8 mouse cellular contexts compared by ENCODE assay signal in genomic region chr8:126538648-126539354, GRCm38 (mm10). TPM values are rescaled to one million over a fixed set of nuclear protein-coding genes. Genes with fewer than 3 reads are reported as not detected.
DNase-seq lines count a peak whose midpoint lies in the region; ATAC-seq lines count a peak whose summit lies in the region.
"Had no signal": no experiment of that assay in that cellular context is flagged by ENCODE, and none has a peak within 500 bp of the region (broad histone marks: within the 10 kb centered on the region; RNA-seq: fewer than 3 reads in every experiment).

No protein-coding gene starts in this region.

- peaks cover 40% of the 10 kb centered on the region for H3K4me1 ChIP-seq in lung, embryonic 16.5 days (replicated peaks; ENCODE audit: control insufficient read depth, insufficient read depth, low read length)
- H3K4me1 ChIP-seq in embryonic facial prominence, embryonic 12.5 days = peaks cover 44% of the 10 kb centered on the region
- peaks cover 41% of the 10 kb centered on the region for H3K4me1 ChIP-seq in hindbrain, embryonic 16.5 days (ENCODE audit: control insufficient read depth, insufficient read depth, low read depth, low read length)
- peaks cover 48% of the 10 kb centered on the region for H3K4me1 ChIP-seq in midbrain, embryonic 14.5 days (ENCODE audit: control insufficient read depth, insufficient read depth, low read length)

- H3K9me3 ChIP-seq in lung, embryonic 16.5 days (ENCODE audit: control insufficient read depth, low read length) = no peaks in the 10 kb centered on the region
- no peaks in the 10 kb centered on the region for H3K9me3 ChIP-seq in embryonic facial prominence, embryonic 12.5 days
- H3K9me3 ChIP-seq in hindbrain, embryonic 16.5 days (ENCODE audit: control insufficient read depth, low read length) = no peaks in the 10 kb centered on the region
- H3K9me3 ChIP-seq in midbrain, embryonic 14.5 days (ENCODE audit: control insufficient read depth, low read length) = no peaks in the 10 kb centered on the region

- no peak overlapping the region for H3K4me3 ChIP-seq in lung, embryonic 16.5 days (ENCODE audit: low read length)
- H3K4me3 ChIP-seq in embryonic facial prominence, embryonic 12.5 days = no peak overlapping the region
- no peak overlapping the region for H3K4me3 ChIP-seq in hindbrain, embryonic 16.5 days (ENCODE audit: low read length)
- H3K4me3 ChIP-seq in midbrain, embryonic 14.5 days (replicated peaks; ENCODE audit: low read depth, low read length) = no peak overlapping the region
- H3K4me3 ChIP-seq: erythroblast, embryonic 14.5 days had no signal

- peak; percentile 10; the same call in 1 of the 2 replicates for ATAC-seq in lung, embryonic 16.5 days (ENCODE audit: low read depth)
- ATAC-seq in embryonic facial prominence, embryonic 12.5 days (ENCODE audit: insufficient number of reproducible peaks, insufficient read depth, low FRiP score, low TSS enrichment) = peak; percentile 24; the same call in 1 of the 2 replicates
- peak; percentile 84 for ATAC-seq in hindbrain, embryonic 16.5 days
- ATAC-seq in midbrain, embryonic 14.5 days (ENCODE audit: low FRiP score, low TSS enrichment) = peak; percentile 81

- no peaks in the 10 kb centered on the region for H3K36me3 ChIP-seq in lung, embryonic 16.5 days (ENCODE audit: control insufficient read depth, insufficient read depth, low read length)
- H3K36me3 ChIP-seq in embryonic facial prominence, embryonic 12.5 days = no peaks in the 10 kb centered on the region
- H3K36me3 ChIP-seq in hindbrain, embryonic 16.5 days (ENCODE audit: control insufficient read depth, insufficient read depth, low read length) = no peaks in the 10 kb centered on the region
- no peaks in the 10 kb centered on the region for H3K36me3 ChIP-seq in midbrain, embryonic 14.5 days (ENCODE audit: control insufficient read depth, insufficient read depth, low read length)

- H3K27me3 ChIP-seq in lung, embryonic 16.5 days (ENCODE audit: control insufficient read depth, insufficient read depth, low read depth, low read length) = no peaks in the 10 kb centered on the region
- H3K27me3 ChIP-seq in embryonic facial prominence, embryonic 12.5 days = no peaks in the 10 kb centered on the region
- H3K27me3 ChIP-seq in hindbrain, embryonic 16.5 days (replicated peaks; ENCODE audit: control insufficient read depth, insufficient read depth, low read length) = no peaks in the 10 kb centered on the region
- no peaks in the 10 kb centered on the region for H3K27me3 ChIP-seq in midbrain, embryonic 14.5 days (ENCODE audit: control insufficient read depth, insufficient read depth, low read length)

- H3K4me2 ChIP-seq in lung, embryonic 16.5 days (ENCODE audit: low read depth, low read length) = no peak overlapping the region
- H3K4me2 ChIP-seq in embryonic facial prominence, embryonic 12.5 days (replicated peaks) = 0 out of 2 replicates have a peak overlapping the region, but pooled peaks have one; percentile 8
- H3K4me2 ChIP-seq in hindbrain, embryonic 16.5 days (ENCODE audit: low read length) = peak overlapping the region; percentile 27
- peak overlapping the region; percentile 32 for H3K4me2 ChIP-seq in midbrain, embryonic 14.5 days (ENCODE audit: low read length)

- H3K27ac ChIP-seq in lung, embryonic 16.5 days (ENCODE audit: low read length) = no peak overlapping the region
- peak overlapping the region; percentile 80 for H3K27ac ChIP-seq in embryonic facial prominence, embryonic 12.5 days
- peak overlapping the region; percentile 93 for H3K27ac ChIP-seq in hindbrain, embryonic 16.5 days (ENCODE audit: low read depth, low read length)
- H3K27ac ChIP-seq in midbrain, embryonic 14.5 days (replicated peaks; ENCODE audit: low read depth, low read length) = peak overlapping the region; percentile 96

- WGBS in lung, embryonic 16.5 days = 10% methylated on average over 12 of the region's 12 CpGs
- 4% methylated on average over 11 of the region's 12 CpGs for WGBS in embryonic facial prominence, embryonic 12.5 days
- WGBS in hindbrain, embryonic 16.5 days = 1% methylated on average over 10 of the region's 12 CpGs
- WGBS in midbrain, embryonic 14.5 days = 2% methylated on average over 12 of the region's 12 CpGs

- no peak for DNase-seq in lung, postnatal 14 days
- peak; percentile 96 for DNase-seq in midbrain, embryonic 14.5 days
- no peak for DNase-seq in spleen, postnatal 4 days (ENCODE audit: low spot score in 2 of 2)
- DNase-seq in spleen, adult 18-20 months = no peak

- no peak overlapping the region for H3K9ac ChIP-seq in lung, embryonic 16.5 days (ENCODE audit: low read length)
- no peak overlapping the region for H3K9ac ChIP-seq in embryonic facial prominence, embryonic 12.5 days
- peak overlapping the region; percentile 50 for H3K9ac ChIP-seq in hindbrain, embryonic 16.5 days (ENCODE audit: low read depth, low read length)
- peak overlapping the region; percentile 26; the same call in 1 of the 2 replicates for H3K9ac ChIP-seq in midbrain, embryonic 14.5 days (replicated peaks; ENCODE audit: low read length)

RNA-seq across cellular contexts. Expression of gene Irf2bp2, which starts 55.0 kb away (rescaled TPM):
- polyA plus RNA-seq in lung, embryonic 16.5 days (2015; fragmentation: Nextera tagmentation; extraction: Ambion mirVana) = 11.7 and 12.8 TPM in 2 replicates
- 11.5 and 12.0 TPM in 2 replicates for polyA plus RNA-seq in embryonic facial prominence, embryonic 12.5 days (2016; fragmentation: Nextera tagmentation; extraction: Ambion mirVana)
- polyA plus RNA-seq in hindbrain, embryonic 16.5 days (2015; fragmentation: Nextera tagmentation; extraction: Ambion mirVana) = 8.0 and 8.2 TPM in 2 replicates
- 7.8 and 9.8 TPM in 2 replicates for polyA plus RNA-seq in midbrain, embryonic 14.5 days (2014; fragmentation: Nextera tagmentation; extraction: Ambion mirVana)

Comparison
In these comparisons a context has a peak if more than half of its experiments do, and no peak if none do; other contexts are left out.
1. ATAC-seq: peak in every context shown above with its lines; median percentile 84 in hindbrain, embryonic 16.5 days; 81 in midbrain, embryonic 14.5 days; 24 in embryonic facial prominence, embryonic 12.5 days; 10 in lung, embryonic 16.5 days.
2. H3K9ac ChIP-seq: peak in hindbrain, embryonic 16.5 days (single experiment) and midbrain, embryonic 14.5 days (single experiment); none in lung, embryonic 16.5 days (single experiment) and embryonic facial prominence, embryonic 12.5 days (single experiment).